Mouse (Mus musculus) liver, adult 2 months (tissue): ENCODE data around the gene Plcl2. TPM values are rescaled to one million over a fixed set of nuclear protein-coding genes. Genes with fewer than 3 reads are reported as not detected.

Experiments
- DNase-seq: peaks from one replicate; pipeline ENCODE4 v3.0.0-alpha.2; 2011; ENCODE audit warnings: low read depth, low spot score; ENCODE audit errors: extremely low read depth
- H3K27ac ChIP-seq: fragments of 200-500 bp; replicated peaks from 2 replicates; pipeline ENCODE4 v1.5.1; 2012; ENCODE audit warnings: low read depth, mild to moderate bottlenecking, control low read depth, inconsistent platforms, low read length; ENCODE audit not compliant: insufficient read depth
- H3K27me3 ChIP-seq: fragments of 200-500 bp; 2 replicates; pipeline ENCODE4 v1.6.1; 2012; ENCODE audit warnings: mild to moderate bottlenecking, moderate library complexity, low read length, inconsistent platforms; ENCODE audit not compliant: control insufficient read depth, insufficient read depth
- H3K36me3 ChIP-seq: fragments of 200-500 bp; 2 replicates; pipeline ENCODE4 v1.6.1; 2012; ENCODE audit warnings: low read length, inconsistent platforms; ENCODE audit not compliant: control insufficient read depth, insufficient read depth
- H3K4me1 ChIP-seq: fragments of 200-500 bp; 2 replicates; pipeline ENCODE4 v1.6.1; 2011; ENCODE audit warnings: low read length; ENCODE audit not compliant: control insufficient read depth, insufficient read depth
- H3K4me3 ChIP-seq: fragments of 200-500 bp; 2 replicates; pipeline ENCODE4 v1.5.1; 2011; ENCODE audit warnings: low read depth, mild to moderate bottlenecking, control low read depth, low read length, moderate library complexity; ENCODE audit not compliant: insufficient read depth
- H3K79me2 ChIP-seq: fragments of 200-500 bp; 2 replicates; pipeline ENCODE4 v1.6.1; 2012; ENCODE audit warnings: inconsistent platforms, mild to moderate bottlenecking, low read length, moderate library complexity; ENCODE audit not compliant: control insufficient read depth, insufficient read depth
- H3K9ac ChIP-seq: fragments of 200-500 bp; 2 replicates; pipeline ENCODE4 v1.6.1; 2012; ENCODE audit warnings: low read depth, mild to moderate bottlenecking, control low read depth, inconsistent platforms, low read length
- CTCF ChIP-seq: fragments of 200-500 bp; IDR thresholded peaks from 2 replicates; pipeline ENCODE4 v1.5.1; 2011; ENCODE audit warnings: low read depth, low read length, control low read depth
- POLR2A ChIP-seq: fragments of 200-500 bp; IDR thresholded peaks from 2 replicates; pipeline ENCODE4 v1.6.1; 2011; ENCODE audit warnings: low read length, control low read depth; ENCODE audit not compliant: insufficient read depth; ENCODE audit errors: extremely low read depth
- WGBS: fragments of 180-500 bp; shearing (Covaris S2); methylation state at CpG from one replicate; pipeline ENCODE4 v1.1.7; 2018; 5-methylcytosine and 5-hydroxymethylcytosine counted together
- polyA plus RNA-seq: library from polyadenylated mRNA; depleted of rRNA; stranded (reverse); fragments of >200 nt; gene quantifications from 2 replicates; pipeline ENCODE4 v1.2.3, GENCODE M21; 2012
- total RNA-seq: library from RNA; depleted of rRNA; stranded (reverse); fragments of >200 nt; gene quantifications from 2 replicates; pipeline ENCODE4 v1.2.3, GENCODE M21; 2014

The Plcl2 gene
- total and polyA plus RNA-seq, 2 experiments: 4.2 to 12.4 TPM

- Histone ChIP-seq H3K9ac (no peak overlapping the region), H3K36me3 (no peaks in the 10 kb centered on the region), H3K4me3 (no peak overlapping the region), H3K27me3 (no peaks in the 10 kb centered on the region), H3K27ac (no peak overlapping the region), H3K79me2 (no peaks in the 10 kb centered on the region), H3K4me1 (peaks cover 2% of the 10 kb centered on the region; the same call in 1 of the 2 replicates)
- WGBS: 94% methylated on average over 1 of the region's 1 CpGs
- TF ChIP-seq CTCF (no peak), POLR2A (no peak)
- DNase-seq: no peak
Observed at GRCm38 (mm10) chr17:50487058-50487618, 22.1 kb upstream of the Plcl2 start.

- no peaks in the 10 kb centered on the region for H3K79me2 ChIP-seq
- 72% methylated on average over 3 of the region's 3 CpGs for WGBS
- H3K36me3 ChIP-seq: no peaks in the 10 kb centered on the region
- H3K27me3 ChIP-seq: no peaks in the 10 kb centered on the region
- peaks cover 2% of the 10 kb centered on the region; the same call in 1 of the 2 replicates for H3K4me1 ChIP-seq
- H3K27ac ChIP-seq: no peak overlapping the region
- H3K9ac ChIP-seq: no peak overlapping the region
- no peak for DNase-seq
- no peak overlapping the region for H3K4me3 ChIP-seq
- TF ChIP-seq POLR2A (no peak), CTCF (no peak)
Observed at GRCm38 (mm10) chr17:50487670-50488069, 21.5 kb upstream of the Plcl2 start.

- no peak overlapping the region for H3K9ac ChIP-seq
- H3K27me3 ChIP-seq: no peaks in the 10 kb centered on the region
- DNase-seq: no peak
- whole genome bisulfite sequencing: 82% methylated on average over 3 of the region's 3 CpGs
- TF ChIP-seq POLR2A (no peak), CTCF (no peak)
- no peak overlapping the region for H3K27ac ChIP-seq
- no peaks in the 10 kb centered on the region for H3K36me3 ChIP-seq
- no peaks in the 10 kb centered on the region for H3K79me2 ChIP-seq
- H3K4me3 ChIP-seq: no peak overlapping the region
- H3K4me1 ChIP-seq: peaks cover 2% of the 10 kb centered on the region; the same call in 1 of the 2 replicates
Observed at GRCm38 (mm10) chr17:50488406-50488805, 20.8 kb upstream of the Plcl2 start.

- Histone ChIP-seq H3K4me3 (no peak overlapping the region), H3K36me3 (no peaks in the 10 kb centered on the region), H3K4me1 (peaks cover 2% of the 10 kb centered on the region; the same call in 1 of the 2 replicates), H3K9ac (no peak overlapping the region), H3K79me2 (no peaks in the 10 kb centered on the region), H3K27me3 (no peaks in the 10 kb centered on the region), H3K27ac (no peak overlapping the region)
- 92% methylated on average over 2 of the region's 2 CpGs for WGBS
- TF ChIP-seq CTCF: no peak
- TF ChIP-seq POLR2A: no peak
- no peak for DNase-seq
Observed at GRCm38 (mm10) chr17:50488895-50489294, 20.3 kb upstream of the Plcl2 start.

GRCm38 (mm10) chr17:50490644-50491430, 18.4 kb upstream of the Plcl2 start:
- TF ChIP-seq CTCF (no peak), POLR2A (no peak)
- DNase-seq: no peak
- Histone ChIP-seq H3K36me3 (no peaks in the 10 kb centered on the region), H3K79me2 (no peaks in the 10 kb centered on the region), H3K4me3 (no peak overlapping the region), H3K27me3 (no peaks in the 10 kb centered on the region), H3K27ac (no peak overlapping the region), H3K9ac (no peak overlapping the region), H3K4me1 (peaks cover 2% of the 10 kb centered on the region; the same call in 1 of the 2 replicates)
- 87% methylated on average over 11 of the region's 11 CpGs for WGBS

- TF ChIP-seq POLR2A (no peak), CTCF (no peak)
- Histone ChIP-seq H3K4me3 (no peak overlapping the region), H3K36me3 (no peaks in the 10 kb centered on the region), H3K27me3 (no peaks in the 10 kb centered on the region), H3K4me1 (peaks cover 2% of the 10 kb centered on the region; the same call in 1 of the 2 replicates), H3K9ac (no peak overlapping the region), H3K79me2 (no peaks in the 10 kb centered on the region), H3K27ac (no peak overlapping the region)
- 90% methylated on average over 3 of the region's 3 CpGs for WGBS
- DNase-seq: no peak
Observed at GRCm38 (mm10) chr17:50491496-50491895, 17.7 kb upstream of the Plcl2 start.
